Mouse (Mus musculus) MEL (cell line): Measurements from ENCODE around the gene Trem3. TPM values are rescaled to one million over a fixed set of nuclear protein-coding genes. Genes with fewer than 3 reads are reported as not detected.

ENCODE experiments used
- DNase-seq: peaks from one replicate; pipeline ENCODE4 v3.0.0; 2011; ENCODE audit warnings: low read depth, low spot score
- H3K27ac ChIP-seq: 2 replicates; pipeline ENCODE4 v1.5.1; 2012; ENCODE audit warnings: low read depth, mild to moderate bottlenecking, control low read depth, low read length, moderate library complexity; ENCODE audit not compliant: control insufficient read depth
- H3K27me3 ChIP-seq, 2 experiments: fragments of 150-350 bp in 1 of 2; sonication (generic) in 1 of 2; 2 replicates each; pipeline ENCODE4 v1.6.1; 2012; ENCODE audit warnings: low read length in 2 of 2, mild to moderate bottlenecking in 2 of 2, improper control_type of control experiment in 1 of 2, moderate library complexity in 1 of 2; ENCODE audit not compliant: insufficient read depth in 2 of 2, control insufficient read depth in 1 of 2
- H3K36me3 ChIP-seq, 2 experiments: 2 replicates each; pipeline ENCODE4 v1.6.1; 2012 to 2014; ENCODE audit warnings: low read length in 2 of 2, improper control_type of control experiment in 1 of 2, inconsistent platforms in 1 of 2, mild to moderate bottlenecking in 1 of 2; ENCODE audit not compliant: insufficient read depth in 2 of 2, control insufficient read depth in 1 of 2
- H3K4me1 ChIP-seq, 2 experiments: fragments of 150-350 bp in 1 of 2; sonication (generic) in 1 of 2; 2 replicates each; pipeline ENCODE4 v1.6.1; 2012; ENCODE audit warnings: low read length in 2 of 2, improper control_type of control experiment in 1 of 2, mild to moderate bottlenecking in 1 of 2; ENCODE audit not compliant: insufficient read depth in 2 of 2, control insufficient read depth in 1 of 2
- H3K4me3 ChIP-seq, 2 experiments: fragments of 150-350 bp in 1 of 2; sonication (generic) in 1 of 2; 2 replicates each; pipeline ENCODE4 v1.5.1; 2012; ENCODE audit warnings: low read depth in 2 of 2, low read length in 2 of 2, mild to moderate bottlenecking in 2 of 2, moderate library complexity in 2 of 2, control low read depth in 1 of 2, improper control_type of control experiment in 1 of 2; ENCODE audit not compliant: control insufficient read depth in 1 of 2, insufficient read depth in 1 of 2
- H3K79me2 ChIP-seq: 2 replicates; pipeline ENCODE4 v1.6.1; 2012; ENCODE audit warnings: mild to moderate bottlenecking, low read length, moderate library complexity; ENCODE audit not compliant: control insufficient read depth, poor library complexity, insufficient read depth
- H3K9ac ChIP-seq: 2 replicates; pipeline ENCODE4 v1.6.1; 2012; ENCODE audit warnings: low read depth, mild to moderate bottlenecking, control low read depth, low read length, moderate library complexity; ENCODE audit not compliant: control insufficient read depth, poor library complexity, severe bottlenecking
- H3K9me3 ChIP-seq: fragments of 150-350 bp; sonication (generic); replicated peaks from 2 replicates; pipeline ENCODE4 v1.6.1; 2012; ENCODE audit warnings: mild to moderate bottlenecking, low read length, improper control_type of control experiment, moderate library complexity; ENCODE audit not compliant: insufficient read depth
- CHD2 ChIP-seq: IDR thresholded peaks from 2 replicates; pipeline ENCODE4 v1.6.1; 2011; ENCODE audit warnings: low read length, improper control_type of control experiment
- EP300 ChIP-seq, 2 experiments: IDR thresholded peaks; 2 replicates each; pipeline ENCODE4 v1.6.1; 2011; ENCODE audit warnings: improper control_type of control experiment in 2 of 2, low read length in 2 of 2, low read depth in 1 of 2, mild to moderate bottlenecking in 1 of 2
- ETS1 ChIP-seq: IDR thresholded peaks from 2 replicates; pipeline ENCODE4 v1.6.1; 2012; ENCODE audit warnings: low read depth, mild to moderate bottlenecking, inconsistent platforms, low read length, improper control_type of control experiment, moderate library complexity
- HCFC1 ChIP-seq: IDR thresholded peaks from 2 replicates; pipeline ENCODE4 v1.6.1; 2012; ENCODE audit warnings: low read depth, mild to moderate bottlenecking, inconsistent platforms, low read length, improper control_type of control experiment, moderate library complexity
- JUND ChIP-seq: IDR thresholded peaks from 2 replicates; pipeline ENCODE4 v1.6.1; 2011; ENCODE audit warnings: low read depth, mild to moderate bottlenecking, improper control_type of control experiment, low read length
- KAT2A ChIP-seq: conservative IDR thresholded peaks from 2 replicates; pipeline ENCODE4 v1.6.1; 2012; ENCODE audit warnings: low read depth, low read length, improper control_type of control experiment, inconsistent platforms
- MAFK ChIP-seq: IDR thresholded peaks from 2 replicates; pipeline ENCODE4 v1.6.1; 2011; ENCODE audit warnings: low read depth, mild to moderate bottlenecking, low read length, improper control_type of control experiment, borderline replicate concordance
- MAZ ChIP-seq: IDR thresholded peaks from 2 replicates; pipeline ENCODE4 v1.6.1; 2012; ENCODE audit warnings: low read depth, mild to moderate bottlenecking, inconsistent platforms, low read length, improper control_type of control experiment
- MYB ChIP-seq: IDR thresholded peaks from 2 replicates; pipeline ENCODE4 v1.6.1; 2011; ENCODE audit warnings: mild to moderate bottlenecking, low read depth, low read length, improper control_type of control experiment
- POLR2AphosphoS2 ChIP-seq: IDR thresholded peaks from 2 replicates; pipeline ENCODE4 v1.6.1; 2011; ENCODE audit warnings: low read length, improper control_type of control experiment
- POLR2AphosphoS5 ChIP-seq: IDR thresholded peaks from 2 replicates; pipeline ENCODE4 v1.6.1; 2012; ENCODE audit warnings: low read depth, borderline replicate concordance, mild to moderate bottlenecking, inconsistent platforms, low read length, moderate library complexity, mixed read lengths
- UBTF ChIP-seq: IDR thresholded peaks from 2 replicates; pipeline ENCODE4 v1.6.1; 2012; ENCODE audit warnings: low read depth, mild to moderate bottlenecking, inconsistent platforms, low read length, improper control_type of control experiment, moderate library complexity, borderline replicate concordance; ENCODE audit not compliant: insufficient read depth
- USF2 ChIP-seq, 2 experiments: IDR thresholded peaks; 2 replicates each; pipeline ENCODE4 v1.6.1; 2011 to 2012; ENCODE audit warnings: improper control_type of control experiment in 2 of 2, low read length in 2 of 2, borderline replicate concordance in 1 of 2, inconsistent platforms in 1 of 2, low read depth in 1 of 2, mild to moderate bottlenecking in 1 of 2; ENCODE audit not compliant: insufficient read depth in 1 of 2
- polyA plus RNA-seq, 2 experiments: library from polyadenylated mRNA; stranded (reverse) in 1 of 2; unstranded in 1 of 2; fragments of >175 nt in 1 of 2; fragments of >200 nt in 1 of 2; gene quantifications; 2 replicates each; pipeline versions ENCODE4 v1.2.1 to v1.2.4; 2012; ENCODE audit warnings: low replicate concordance in 2 of 2, low read depth in 1 of 2; ENCODE audit not compliant: insufficient read length in 2 of 2, insufficient read depth in 1 of 2, missing spikeins in 1 of 2
- total RNA-seq: library from RNA; depleted of rRNA; stranded (reverse); fragments of 300-350 nt; gene quantifications from 2 replicates; pipeline ENCODE4 v1.2.3, GENCODE M21; 2012; rRNA removed

The Trem3 gene
- not detected in 2 replicates for total RNA-seq
- polyA plus RNA-seq = not detected

DNA sequence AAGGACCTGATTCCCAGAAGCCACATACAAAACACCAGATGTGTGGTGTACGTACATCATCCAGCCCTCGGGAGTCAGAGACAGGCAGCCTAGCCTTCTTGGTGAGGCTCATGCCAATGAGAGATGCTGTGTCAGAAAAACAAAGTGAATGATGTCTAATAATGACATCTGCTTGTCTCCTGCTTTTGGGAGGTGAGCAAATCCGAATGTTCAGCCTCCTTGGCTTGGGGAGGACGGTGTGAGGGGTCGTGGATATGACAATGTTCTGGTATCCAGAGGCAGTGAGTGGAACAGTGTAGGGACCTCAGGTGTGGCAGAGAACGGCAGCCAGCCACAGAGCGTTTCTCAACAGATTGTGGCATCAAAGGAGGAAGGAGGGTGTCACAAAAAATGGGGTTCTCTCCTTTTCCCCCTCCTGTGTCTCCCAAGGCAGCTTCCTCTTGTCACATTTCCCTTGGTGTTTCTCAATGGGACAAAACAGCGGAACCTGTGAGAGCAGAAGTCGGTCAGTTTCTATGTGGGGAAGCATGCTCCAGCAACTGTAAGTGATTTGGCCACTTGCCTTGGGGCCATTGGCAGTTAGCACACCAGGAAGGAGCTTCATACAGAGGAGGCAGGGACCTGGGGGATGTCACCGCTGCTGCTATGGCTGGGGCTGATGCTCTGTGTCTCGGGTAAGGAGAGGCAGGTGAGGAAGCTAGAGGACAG is at the start of gene Trem3:
TSS of gene Trem3 (plus strand) at position 557 of the 708 bp plus-strand sequence.
- Histone ChIP-seq H3K27ac (no peak within 1 kb of the TSS), H3K4me3 (no peak within 1 kb of the TSS), H3K9me3 (no peaks in the 10 kb centered on the region), H3K79me2 (no peaks in the 10 kb centered on the region), H3K36me3 (no peaks in the 10 kb centered on the region), H3K9ac (no peak within 1 kb of the TSS), H3K27me3 (no peaks in the 10 kb centered on the region), H3K4me1 (no peaks in the 10 kb centered on the region; a peak in 1 of 4 replicates)
- no peak for DNase-seq
- TF ChIP-seq ETS1 (no peak), MYB (no peak)

DNA sequence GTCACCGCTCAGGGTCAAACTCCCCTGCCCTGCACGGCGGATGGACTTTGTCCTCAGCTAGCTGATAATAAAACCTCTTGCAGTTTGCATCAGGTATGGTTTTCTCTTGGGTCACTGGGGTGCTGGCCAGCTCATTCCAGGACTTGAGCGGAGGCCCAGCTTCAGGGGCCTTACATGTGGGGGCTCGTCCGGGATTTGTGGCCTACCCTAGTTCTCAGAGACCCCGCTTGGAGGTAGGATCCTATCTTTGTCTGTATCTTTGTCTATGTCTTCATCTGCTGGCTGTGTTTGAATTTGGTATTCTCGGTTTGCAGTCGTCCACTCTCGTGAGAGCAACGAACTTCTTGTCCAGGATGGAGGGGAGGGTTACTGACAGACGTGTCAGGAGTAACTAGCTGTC is 44.5 kb upstream of the Trem3 start:
- H3K4me1 ChIP-seq = no peaks in the 10 kb centered on the region
- H3K79me2 ChIP-seq = no peaks in the 10 kb centered on the region
- H3K9me3 ChIP-seq = no peaks in the 10 kb centered on the region
- no peak overlapping the region for H3K9ac ChIP-seq
- H3K36me3 ChIP-seq = no peaks in the 10 kb centered on the region
- no peak for DNase-seq
- TF ChIP-seq MAFK (no peak), JUND (no peak)
- no peak overlapping the region for H3K27ac ChIP-seq
- no peak overlapping the region for H3K4me3 ChIP-seq
- no peaks in the 10 kb centered on the region for H3K27me3 ChIP-seq

DNA sequence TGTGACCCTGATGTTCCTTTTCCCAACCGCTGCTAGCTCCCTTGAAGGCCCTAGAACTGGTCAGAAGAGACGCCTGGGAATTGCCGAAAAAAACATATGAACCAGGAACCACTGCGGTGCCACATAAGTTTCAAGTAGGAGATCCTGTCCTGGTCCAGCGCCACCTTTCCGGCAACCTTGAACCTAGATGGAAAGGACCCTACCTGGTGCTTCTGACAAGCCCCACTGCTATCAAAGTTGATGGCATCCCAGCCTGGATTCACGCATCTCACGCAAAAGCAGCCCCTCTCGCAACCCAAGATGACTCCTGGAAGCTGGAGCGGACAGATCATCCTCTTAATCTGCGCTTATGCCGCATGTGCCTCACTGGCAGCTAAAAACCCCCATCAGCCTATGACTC is 35.0 kb upstream of the Trem3 start:
- Histone ChIP-seq H3K9ac (no peak overlapping the region), H3K27ac (no peak overlapping the region), H3K27me3 (no peaks in the 10 kb centered on the region), H3K36me3 (no peaks in the 10 kb centered on the region), H3K4me1 (no peaks in the 10 kb centered on the region), H3K79me2 (no peaks in the 10 kb centered on the region), H3K4me3 (no peak overlapping the region), H3K9me3 (no peaks in the 10 kb centered on the region)
- no peak for TF ChIP-seq KAT2A
- TF ChIP-seq HCFC1 = no peak
- no peak for TF ChIP-seq CHD2
- TF ChIP-seq MAZ = no peak
- no peak for TF ChIP-seq POLR2AphosphoS2
- no peak for TF ChIP-seq UBTF
- no peak for TF ChIP-seq USF2 (IDR thresholded peaks at IDR 0.05; ENCODE audit: borderline replicate concordance in 1 of 2, insufficient read depth in 1 of 2, low read depth in 1 of 2, low read length in 2 of 2)
- TF ChIP-seq ETS1 = no peak
- no peak for TF ChIP-seq EP300 (IDR thresholded peaks at IDR 0.05; ENCODE audit: low read depth in 1 of 2, low read length in 2 of 2)
- no peak for TF ChIP-seq POLR2AphosphoS5
- no peak for DNase-seq
